Mouse (Mus musculus): ENCODE measurements around the gene Gm44596.

The Gm44596 gene

GRCm38 (mm10) chr6:128381254-128381653, 6.0 kb downstream of the Gm44596 start:
- no peak for DNase-seq

- no peak for DNase-seq
Measured at GRCm38 (mm10) chr6:128383752-128384151, 8.4 kb downstream of the Gm44596 start.

GRCm38 (mm10) chr6:128385026-128385425, 9.7 kb downstream of the Gm44596 start:
- no peak for DNase-seq

DNA sequence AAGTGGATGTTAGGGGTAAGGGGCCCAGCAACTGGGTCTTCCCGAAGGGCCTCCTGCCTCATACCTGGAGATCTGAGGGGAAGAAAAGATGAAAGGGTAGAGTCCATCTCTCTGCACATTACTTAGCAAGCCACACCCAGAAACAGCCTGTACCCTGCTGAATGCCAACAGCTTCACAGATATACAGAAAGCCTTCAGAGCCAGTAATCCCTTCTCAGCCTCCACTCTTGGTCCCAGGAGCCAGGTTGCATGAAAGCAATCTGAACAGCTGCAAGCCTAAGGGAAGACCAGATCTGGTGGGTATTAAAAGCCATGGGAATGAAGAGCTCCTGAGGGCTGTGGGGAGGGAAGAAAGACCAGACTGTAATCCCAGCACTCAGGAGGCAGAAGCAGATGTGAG, 13.9 kb downstream of the Gm44596 start:
- DNase-seq, result no peak

DNA sequence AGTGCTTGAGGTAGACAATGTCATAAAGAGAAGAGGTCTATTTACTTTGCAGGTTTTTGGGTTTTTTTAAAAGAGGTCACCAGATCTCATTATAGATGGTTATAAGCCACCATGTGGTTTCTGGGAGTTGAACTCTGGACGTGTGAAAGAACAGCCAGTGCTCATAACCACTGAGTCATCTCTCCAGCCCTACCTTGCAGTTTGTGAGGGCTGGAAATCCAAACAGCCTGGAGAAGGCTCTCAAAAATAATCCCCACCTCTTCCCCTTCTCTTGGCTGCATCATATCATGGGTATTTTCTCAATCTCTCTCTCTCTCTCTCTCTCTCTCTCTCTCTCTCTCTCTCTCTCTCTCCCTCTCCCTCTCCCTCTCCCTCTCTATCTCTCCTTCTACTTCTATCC, 15.4 kb downstream of the Gm44596 start:
- no peak for DNase-seq

DNA sequence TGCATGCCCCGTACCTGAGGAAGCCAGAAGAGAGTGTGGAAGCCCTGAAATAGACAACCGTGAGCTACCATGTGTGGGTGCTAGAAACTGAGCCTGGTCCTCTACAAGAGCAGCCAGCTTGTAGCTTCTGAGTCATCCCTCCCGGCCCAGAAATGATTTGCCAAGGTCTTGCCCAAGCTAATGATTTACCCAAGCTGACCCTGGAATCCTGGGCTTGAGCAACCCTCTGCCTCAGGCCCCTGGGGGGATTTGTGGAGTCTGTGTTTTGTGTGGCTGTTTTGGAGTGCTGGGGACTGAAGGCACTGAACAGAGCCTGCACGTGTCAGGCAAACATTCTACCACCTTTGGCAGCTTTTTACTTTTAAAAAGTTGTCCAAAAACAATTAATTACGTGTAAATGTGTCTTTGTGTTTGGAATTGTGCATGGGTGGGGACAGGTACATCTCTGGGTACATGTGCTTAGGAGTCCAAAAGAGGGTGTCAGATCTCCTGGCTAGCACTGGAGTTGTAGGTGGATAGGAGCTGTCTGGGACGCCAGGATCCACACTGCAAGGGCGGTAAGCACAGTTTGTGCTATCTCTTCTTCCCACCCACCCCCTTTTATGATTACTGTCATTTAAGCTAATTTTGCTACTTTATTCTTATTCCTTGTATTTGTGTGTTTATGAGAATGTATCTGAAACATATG, 22.4 kb downstream of the Gm44596 start:
- DNase-seq, result no peak

DNA sequence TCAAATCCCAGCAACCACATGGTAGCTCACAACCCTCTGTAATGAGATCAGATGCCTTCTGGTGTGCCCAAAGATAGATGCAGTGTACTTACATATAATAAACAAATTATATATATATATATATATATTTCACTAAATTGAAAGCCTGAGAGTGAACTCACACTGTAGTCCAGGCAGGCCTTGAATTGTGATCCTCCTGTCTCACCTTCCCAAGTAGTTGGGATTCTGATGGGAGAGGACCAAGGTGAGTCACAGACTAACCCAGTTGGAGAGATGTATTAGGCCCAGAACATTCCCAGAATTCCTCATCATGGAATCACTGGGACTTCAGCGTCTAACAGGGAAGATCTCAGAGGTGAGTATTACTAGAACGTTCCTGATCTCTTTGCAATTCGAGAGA, 23.7 kb downstream of the Gm44596 start, which contains the start of gene Nrip2:
Nrip2 (plus strand) TSS at position 301 of the 400 bp plus-strand sequence.
- no peak for DNase-seq

- peak; percentile 61 for DNase-seq
Measured at GRCm38 (mm10) chr6:128399421-128400185, 24.3 kb downstream of the Gm44596 start.

GRCm38 (mm10) chr6:128404708-128405107, 29.4 kb downstream of the Gm44596 start:
- DNase-seq, result no peak

GRCm38 (mm10) chr6:128408544-128409125, 33.3 kb downstream of the Gm44596 start:
- DNase-seq, result no peak

GRCm38 (mm10) chr6:128410305-128410704, 35.0 kb downstream of the Gm44596 start:
- no peak for DNase-seq

GRCm38 (mm10) chr6:128411115-128411514, 35.8 kb downstream of the Gm44596 start:
- peak; percentile 77 for DNase-seq

GRCm38 (mm10) chr6:128416169-128416568, 40.9 kb downstream of the Gm44596 start:
- DNase-seq, result no peak

DNA sequence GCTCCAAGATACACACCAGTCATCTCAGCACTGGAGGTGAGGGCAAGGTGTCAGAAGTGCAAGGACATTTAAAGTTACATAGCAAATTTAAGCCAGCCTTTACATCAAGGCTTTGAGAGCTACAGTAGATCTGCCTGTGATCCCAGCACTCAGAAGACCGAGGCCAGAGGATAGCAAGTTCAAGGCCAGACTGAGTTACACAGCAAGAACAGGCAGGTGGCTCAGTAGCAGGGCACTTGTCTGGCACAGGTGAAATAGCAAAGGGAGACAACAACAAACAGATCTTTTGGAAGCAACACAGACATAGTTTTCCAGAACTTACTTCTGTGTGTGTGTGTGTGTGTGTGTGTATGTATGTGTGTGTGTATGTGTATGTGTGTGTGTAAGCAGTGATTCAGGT, 42.8 kb downstream of the Gm44596 start:
- DNase-seq, result no peak

- DNase-seq, result no peak
Measured at GRCm38 (mm10) chr6:128421036-128421435, 45.7 kb downstream of the Gm44596 start.

GRCm38 (mm10) chr6:128421480-128421879, 46.2 kb downstream of the Gm44596 start:
- no peak for DNase-seq

DNA sequence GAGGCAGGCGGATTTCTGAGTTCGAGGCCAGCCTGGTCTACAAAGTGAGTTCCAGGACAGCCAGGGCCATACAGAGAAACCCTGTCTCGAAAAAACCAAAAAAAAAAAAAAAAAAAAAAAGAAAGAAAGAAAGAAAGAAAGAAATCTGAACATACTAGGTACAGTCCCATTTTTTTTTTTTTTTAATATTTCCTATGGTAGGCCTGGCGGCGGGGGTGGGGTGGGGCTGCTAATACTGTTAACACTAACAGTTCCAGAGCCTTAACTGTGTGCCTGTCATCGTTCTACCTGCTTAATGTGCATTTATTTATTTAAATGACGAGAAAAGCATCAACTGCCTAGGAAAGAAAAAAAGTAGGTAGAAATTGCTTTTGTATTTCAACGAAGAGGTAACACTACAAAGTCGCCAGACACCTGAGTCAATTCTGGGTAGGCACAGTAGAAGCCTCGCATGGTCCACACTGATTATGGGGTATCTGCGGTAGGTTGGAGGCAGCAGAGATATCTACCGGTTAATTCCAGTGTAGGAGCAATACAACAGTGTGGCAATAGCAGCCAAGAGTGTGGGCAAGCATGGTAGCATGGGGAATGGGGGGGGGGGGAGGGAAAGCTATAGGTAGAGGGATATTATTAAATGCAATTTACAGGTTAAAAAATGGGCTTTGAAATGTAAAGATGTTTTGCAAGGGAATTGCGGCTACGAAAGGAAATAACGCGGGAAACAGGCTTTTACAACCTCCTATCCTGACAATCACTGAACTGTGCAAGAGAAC, 48.4 kb downstream of the Gm44596 start:
- DNase-seq, result no peak

GRCm38 (mm10) chr6:128424269-128425019, 49.1 kb downstream of the Gm44596 start, which contains the start of gene Itfg2:
Itfg2 (minus strand) TSS chr6:128424931.
- peak; percentile 98 for DNase-seq

DNA sequence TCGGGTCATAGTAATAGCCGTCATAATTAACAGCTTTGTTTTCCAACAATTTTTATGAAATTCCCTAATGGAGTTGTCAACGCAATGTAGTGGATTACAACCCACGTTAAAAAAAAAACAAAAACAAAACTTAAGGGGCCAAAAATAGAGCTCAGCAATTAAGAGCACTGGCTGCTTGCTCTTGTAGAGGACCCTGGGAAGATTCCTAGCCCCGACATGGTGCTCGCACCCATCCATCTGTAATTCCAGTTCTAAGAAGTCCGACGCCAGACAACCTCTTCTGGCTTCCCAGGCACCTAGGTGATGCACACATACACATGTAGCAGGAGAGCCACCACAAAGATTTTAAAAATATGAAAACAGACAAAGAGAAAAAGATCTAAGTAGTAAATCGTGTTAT, 49.7 kb downstream of the Gm44596 start:
- DNase-seq, result no peak

DNA sequence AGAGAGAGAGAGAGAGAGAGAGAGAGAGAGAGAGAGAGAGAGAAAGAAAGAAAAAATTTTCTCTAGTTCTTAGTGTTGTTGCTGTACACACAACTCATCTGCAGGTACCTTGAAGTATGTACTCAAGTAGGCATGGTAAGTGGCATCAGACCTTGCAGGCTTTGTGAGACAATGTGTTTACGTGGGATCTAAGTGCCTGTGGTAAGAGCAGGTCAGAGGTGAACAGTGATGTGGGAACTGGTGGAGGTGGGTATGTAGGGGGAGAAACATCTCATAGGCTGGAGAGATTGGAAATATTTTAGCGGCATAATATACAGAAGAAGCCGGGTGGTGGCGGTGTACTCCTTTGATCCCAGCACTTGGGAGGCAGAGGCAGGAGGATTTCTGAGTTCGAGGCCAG, 52.3 kb downstream of the Gm44596 start:
- DNase-seq, result no peak

DNA sequence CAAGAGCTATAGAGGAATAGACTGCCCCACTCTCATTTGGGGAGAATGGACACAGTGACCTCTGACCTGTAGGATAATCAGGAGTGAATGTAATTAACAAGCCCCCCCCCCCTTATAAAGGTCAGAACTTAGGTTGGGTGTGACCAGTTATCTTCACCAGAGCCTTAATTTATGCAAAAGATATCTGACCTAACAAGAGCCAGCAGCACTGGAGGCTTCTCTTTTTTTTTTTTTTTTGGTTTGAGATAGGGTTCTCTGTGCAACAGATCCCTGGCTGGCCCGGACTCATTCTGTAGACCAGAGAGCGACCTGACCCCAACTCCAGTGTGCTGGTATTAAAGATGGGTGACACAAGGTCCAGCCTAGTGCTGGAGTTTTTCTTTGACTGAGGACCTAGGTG, 54.0 kb downstream of the Gm44596 start:
- no peak for DNase-seq

DNA sequence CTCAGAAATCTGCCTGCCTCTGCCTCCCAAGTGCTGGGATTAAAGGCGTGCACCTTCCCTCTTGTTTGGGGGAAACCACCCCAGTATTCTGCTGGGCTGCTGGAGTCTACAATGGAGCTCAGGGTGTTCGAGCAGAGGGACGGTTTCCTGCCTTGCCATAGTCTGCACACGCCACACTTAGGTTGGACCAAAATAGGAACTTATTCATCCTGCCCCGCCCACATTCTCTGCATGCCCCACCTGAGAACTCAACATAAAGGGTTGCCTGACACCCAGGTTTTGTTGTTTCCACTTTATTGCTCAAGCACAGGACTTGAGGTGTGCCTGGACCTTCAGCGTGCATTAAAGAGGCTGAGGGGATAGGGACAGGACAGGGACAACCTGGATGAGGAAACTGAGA, 54.5 kb downstream of the Gm44596 start:
- no peak for DNase-seq
